Mouse (Mus musculus) limb, embryonic 12.5 days (tissue): ENCODE data around the gene Olfr1192-ps1. TPM values are rescaled to one million over a fixed set of nuclear protein-coding genes. Genes with fewer than 3 reads are reported as not detected.
"Not testable (repeated sequence)": the region's sequence is repeated elsewhere in the genome, so short reads cannot be mapped to it uniquely, and the experiment has no call there.

ENCODE experiments used
- ATAC-seq: fragments of 200-750 bp; cut with Nextera tagmentation; 2 replicates; pipeline ENCODE4 v1.8.0; 2017; ENCODE audit warnings: low read depth, moderate TSS enrichment; ENCODE audit not compliant: insufficient number of reproducible peaks, insufficient read depth, low FRiP score, low TSS enrichment
- H3K27ac ChIP-seq: fragments of 300-500 bp; sonication (generic); 2 replicates; pipeline ENCODE4 v1.5.1; 2016; ENCODE audit warnings: mild to moderate bottlenecking, moderate library complexity
- H3K27me3 ChIP-seq: fragments of 300-500 bp; sonication (generic); 2 replicates; pipeline ENCODE4 v1.6.1; 2016; ENCODE audit warnings: mild to moderate bottlenecking, moderate library complexity
- H3K36me3 ChIP-seq: fragments of 300-500 bp; sonication (generic); 2 replicates; pipeline ENCODE4 v1.6.1; 2016; ENCODE audit warnings: mild to moderate bottlenecking, moderate library complexity
- H3K4me1 ChIP-seq: fragments of 300-500 bp; sonication (generic); replicated peaks from 2 replicates; pipeline ENCODE4 v1.6.1; 2016
- H3K4me2 ChIP-seq: fragments of 300-500 bp; sonication (generic); 2 replicates; pipeline ENCODE4 v1.6.1; 2016; ENCODE audit warnings: mild to moderate bottlenecking, moderate library complexity
- H3K4me3 ChIP-seq: fragments of 300-500 bp; sonication (generic); replicated peaks from 2 replicates; pipeline ENCODE4 v1.5.1; 2016; ENCODE audit warnings: mild to moderate bottlenecking
- H3K9ac ChIP-seq: fragments of 300-500 bp; sonication (generic); replicated peaks from 2 replicates; pipeline ENCODE4 v1.6.1; 2016; ENCODE audit warnings: mild to moderate bottlenecking, moderate library complexity
- H3K9me3 ChIP-seq: fragments of 300-500 bp; sonication (generic); 2 replicates; pipeline ENCODE4 v1.6.1; 2016; ENCODE audit warnings: mild to moderate bottlenecking, moderate library complexity
- WGBS: fragments of 180-500 bp; shearing (Covaris S2); methylation state at CpG from one replicate; pipeline ENCODE4 v1.1.7; 2016; 5-methylcytosine and 5-hydroxymethylcytosine counted together
- polyA plus RNA-seq: library from polyadenylated mRNA; unstranded; fragments of >200 nt; fragmentation: Nextera tagmentation; extraction: Ambion mirVana; gene quantifications from 2 replicates; pipeline ENCODE4 v1.2.1, GENCODE M21; 2016

Gene Olfr1192-ps1
- not detected in 2 replicates for polyA plus RNA-seq

GRCm38 (mm10) chr2:88648209-88648608 is at the start of gene Olfr1192-ps1:
Olfr1192-ps1 (plus strand) TSS chr2:88648509.
- no peak within 1 kb of the TSS for H3K4me2 ChIP-seq
- H3K9me3 ChIP-seq: no peaks in the 10 kb centered on the region
- no peak within 1 kb of the TSS for H3K4me3 ChIP-seq
- ATAC-seq: no peak
- 38% methylated on average over 1 of the region's 1 CpGs for WGBS
- H3K4me1 ChIP-seq: no peaks in the 10 kb centered on the region
- no peaks in the 10 kb centered on the region for H3K27me3 ChIP-seq
- H3K27ac ChIP-seq: no peak within 1 kb of the TSS
- H3K9ac ChIP-seq: no peak within 1 kb of the TSS
- no peaks in the 10 kb centered on the region for H3K36me3 ChIP-seq

- ATAC-seq, H3K9me3 ChIP-seq, H3K36me3 ChIP-seq, H3K27me3 ChIP-seq, H3K9ac ChIP-seq, H3K4me2 ChIP-seq, H3K4me1 ChIP-seq, H3K27ac ChIP-seq, H3K4me3 ChIP-seq: not testable (repeated sequence)
- WGBS: 84% methylated on average over 1 of the region's 1 CpGs
Observed at GRCm38 (mm10) chr2:88640242-88640641, 8.1 kb upstream of the Olfr1192-ps1 start, which contains the start of gene Olfr1191-ps1. Olfr1191-ps1 (plus strand) TSS chr2:88640542.

- H3K9ac ChIP-seq, H3K4me1 ChIP-seq, ATAC-seq, H3K27ac ChIP-seq, H3K4me2 ChIP-seq, H3K36me3 ChIP-seq, H3K9me3 ChIP-seq, H3K27me3 ChIP-seq, H3K4me3 ChIP-seq: not testable (repeated sequence)
Observed at GRCm38 (mm10) chr2:88675328-88675727, 27.0 kb downstream of the Olfr1192-ps1 start, which contains the start of gene Olfr1193. Olfr1193 (plus strand) TSS chr2:88675628.

GRCm38 (mm10) chr2:88689087-88689486 is 40.8 kb downstream of the Olfr1192-ps1 start, which contains the start of gene Olfr1195:
Olfr1195 (minus strand) TSS chr2:88689187.
- H3K4me3 ChIP-seq: no peak within 1 kb of the TSS
- no peak for ATAC-seq
- H3K4me1 ChIP-seq: no peaks in the 10 kb centered on the region
- no peaks in the 10 kb centered on the region for H3K9me3 ChIP-seq
- H3K27me3 ChIP-seq: no peaks in the 10 kb centered on the region
- H3K9ac ChIP-seq: no peak within 1 kb of the TSS
- H3K36me3 ChIP-seq: no peaks in the 10 kb centered on the region
- no peak within 1 kb of the TSS for H3K4me2 ChIP-seq
- H3K27ac ChIP-seq: no peak within 1 kb of the TSS

DNA sequence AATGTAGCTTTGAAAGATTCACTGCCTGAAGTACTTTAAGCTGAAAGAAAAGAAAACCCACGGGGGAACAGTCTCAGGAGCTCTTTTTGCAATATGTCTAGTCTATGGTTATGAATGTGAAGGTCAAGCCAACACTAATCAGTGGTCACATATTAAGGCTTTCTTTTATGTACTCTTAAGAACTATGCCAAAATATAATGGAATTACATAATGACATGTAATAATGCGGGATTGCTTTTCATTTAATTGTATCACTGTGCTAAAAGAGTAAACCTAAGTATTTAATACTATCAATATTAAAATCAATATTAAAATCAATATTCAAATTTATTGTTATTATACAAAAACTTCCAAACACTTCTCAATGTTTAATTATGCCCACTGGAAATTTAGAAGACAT is 56.2 kb downstream of the Olfr1192-ps1 start, which contains the start of gene Olfr1196:
Gene Olfr1196, minus strand, starts transcription at position 101 of the 400 bp plus-strand sequence.
- Histone ChIP-seq H3K4me3 (no peak within 1 kb of the TSS), H3K4me2 (no peak within 1 kb of the TSS), H3K9me3 (no peaks in the 10 kb centered on the region), H3K27me3 (no peaks in the 10 kb centered on the region), H3K4me1 (no peaks in the 10 kb centered on the region), H3K9ac (no peak within 1 kb of the TSS), H3K36me3 (no peaks in the 10 kb centered on the region), H3K27ac (no peak within 1 kb of the TSS)
- no peak for ATAC-seq
- 80% methylated on average over 2 of the region's 2 CpGs for whole genome bisulfite sequencing

Other genes with a start within 250 kb of the Olfr1192-ps1 start
- not detected in 2 replicates for gene Olfr1179, start 242.1 kb upstream of the Olfr1192-ps1 start, polyA plus RNA-seq
- not detected in 2 replicates for gene Olfr1180, start 229.4 kb upstream of the Olfr1192-ps1 start, polyA plus RNA-seq
- gene Olfr1181, start 222.3 kb upstream of the Olfr1192-ps1 start, polyA plus RNA-seq: not detected in 2 replicates
- gene Gm13757, start 199.4 kb upstream of the Olfr1192-ps1 start, polyA plus RNA-seq: not detected in 2 replicates
- gene Olfr1183, start 193.6 kb upstream of the Olfr1192-ps1 start, polyA plus RNA-seq: not detected in 2 replicates
- not detected in 2 replicates for gene Olfr1184, start 164.9 kb upstream of the Olfr1192-ps1 start, polyA plus RNA-seq
- not detected in 2 replicates for gene Olfr1185-ps1, start 155.2 kb upstream of the Olfr1192-ps1 start, polyA plus RNA-seq
- not detected in 2 replicates for gene Olfr1186, start 130.0 kb upstream of the Olfr1192-ps1 start, polyA plus RNA-seq
- not detected in 2 replicates for gene Olfr1188, start 91.6 kb upstream of the Olfr1192-ps1 start, polyA plus RNA-seq
- gene Olfr1189, start 62.1 kb upstream of the Olfr1192-ps1 start, polyA plus RNA-seq: not detected in 2 replicates
- not detected in 2 replicates for gene Olfr1191-ps1, start 8.0 kb upstream of the Olfr1192-ps1 start, polyA plus RNA-seq
- gene Olfr1193, start 27.1 kb downstream of the Olfr1192-ps1 start, polyA plus RNA-seq: not detected in 2 replicates
- gene Olfr1195, start 40.7 kb downstream of the Olfr1192-ps1 start, polyA plus RNA-seq: not detected in 2 replicates
- not detected in 2 replicates for gene Olfr1196, start 56.1 kb downstream of the Olfr1192-ps1 start, polyA plus RNA-seq
- not detected in 2 replicates for gene Olfr1197, start 83.9 kb downstream of the Olfr1192-ps1 start, polyA plus RNA-seq
- gene Olfr1198, start 102.9 kb downstream of the Olfr1192-ps1 start, polyA plus RNA-seq: not detected in 2 replicates
- gene Olfr1199, start 112.0 kb downstream of the Olfr1192-ps1 start, polyA plus RNA-seq: not detected in 2 replicates
- gene Olfr1200, start 122.0 kb downstream of the Olfr1192-ps1 start, polyA plus RNA-seq: not detected in 2 replicates
- not detected in 2 replicates for gene Olfr1201, start 144.5 kb downstream of the Olfr1192-ps1 start, polyA plus RNA-seq
- gene Olfr1202, start 166.0 kb downstream of the Olfr1192-ps1 start, polyA plus RNA-seq: 0.05 TPM in 1 of 2 replicates, not detected in the other
- gene Olfr1205, start 181.2 kb downstream of the Olfr1192-ps1 start, polyA plus RNA-seq: not detected in 2 replicates
- not detected in 2 replicates for gene Olfr1204, start 200.8 kb downstream of the Olfr1192-ps1 start, polyA plus RNA-seq
- not detected in 2 replicates for gene Olfr1206, start 214.7 kb downstream of the Olfr1192-ps1 start, polyA plus RNA-seq